Mouse (Mus musculus): ENCODE results near the gene Fcho1. TPM values are rescaled to one million over a fixed set of nuclear protein-coding genes. Genes with fewer than 3 reads are reported as not detected.

Fcho1 gene
- total RNA-seq, 2 experiments from 2014 or later = 8.4 to 9.8 TPM

- no peak for DNase-seq (ENCODE audit: low spot score in 2 of 2)
These were observed 39.9 kb downstream of the Fcho1 start for GRCm38 (mm10) chr8:71685573-71685972.

- DNase-seq (ENCODE audit: low spot score in 2 of 2) = no peak
These were observed 40.8 kb downstream of the Fcho1 start for GRCm38 (mm10) chr8:71684701-71685100.

GRCm38 (mm10) chr8:71682832-71683231 lies 42.7 kb downstream of the Fcho1 start:
- no peak for DNase-seq (ENCODE audit: low spot score in 2 of 2)

DNA sequence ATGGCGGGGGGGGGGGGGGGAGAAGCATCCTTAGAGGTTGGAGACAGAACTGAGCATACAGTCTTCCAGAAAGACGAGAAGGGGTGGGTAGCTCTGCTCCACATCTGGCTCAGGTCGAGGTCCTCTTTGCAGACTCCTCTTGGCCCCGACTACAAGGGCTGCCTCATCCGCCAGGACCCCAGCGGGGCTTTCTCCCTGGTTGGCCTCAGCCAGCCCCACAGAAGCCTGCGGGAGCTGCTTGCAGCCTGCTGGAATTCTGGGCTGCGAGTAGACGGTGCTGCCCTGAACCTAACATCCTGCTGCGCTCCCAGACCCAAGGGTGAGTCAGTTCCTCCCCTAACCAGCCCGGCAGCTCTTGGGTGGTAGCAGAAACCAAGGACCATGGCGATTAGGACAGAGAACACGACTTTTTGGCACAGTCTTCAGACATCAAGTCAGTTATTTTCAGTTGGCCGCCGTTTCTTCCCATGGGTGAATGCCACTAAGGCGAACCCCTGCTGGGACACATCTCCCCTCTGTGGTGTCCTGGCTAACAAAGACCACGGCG lies 44.1 kb downstream of the Fcho1 start:
- no peak for DNase-seq (ENCODE audit: low spot score in 2 of 2)

DNA sequence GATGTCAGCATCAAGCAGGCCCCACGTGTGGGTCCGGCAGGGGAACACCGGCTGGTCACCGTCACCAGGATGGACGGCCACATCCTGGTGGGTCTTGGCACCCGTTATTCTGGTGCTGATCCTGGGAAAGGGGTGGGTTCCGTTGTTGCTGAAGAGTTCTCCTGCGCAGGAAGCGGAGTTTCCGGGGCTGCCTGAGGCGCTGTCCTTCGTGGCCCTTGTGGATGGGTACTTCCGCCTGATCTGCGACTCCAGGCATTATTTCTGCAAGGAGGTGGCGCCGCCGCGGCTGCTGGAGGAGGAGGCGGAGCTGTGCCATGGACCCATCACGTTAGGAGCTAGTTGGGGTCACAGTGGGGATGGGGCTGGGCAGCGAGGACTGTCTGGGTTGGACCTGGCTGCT lies 45.0 kb downstream of the Fcho1 start:
- no peak for DNase-seq (ENCODE audit: low spot score in 2 of 2)

DNA sequence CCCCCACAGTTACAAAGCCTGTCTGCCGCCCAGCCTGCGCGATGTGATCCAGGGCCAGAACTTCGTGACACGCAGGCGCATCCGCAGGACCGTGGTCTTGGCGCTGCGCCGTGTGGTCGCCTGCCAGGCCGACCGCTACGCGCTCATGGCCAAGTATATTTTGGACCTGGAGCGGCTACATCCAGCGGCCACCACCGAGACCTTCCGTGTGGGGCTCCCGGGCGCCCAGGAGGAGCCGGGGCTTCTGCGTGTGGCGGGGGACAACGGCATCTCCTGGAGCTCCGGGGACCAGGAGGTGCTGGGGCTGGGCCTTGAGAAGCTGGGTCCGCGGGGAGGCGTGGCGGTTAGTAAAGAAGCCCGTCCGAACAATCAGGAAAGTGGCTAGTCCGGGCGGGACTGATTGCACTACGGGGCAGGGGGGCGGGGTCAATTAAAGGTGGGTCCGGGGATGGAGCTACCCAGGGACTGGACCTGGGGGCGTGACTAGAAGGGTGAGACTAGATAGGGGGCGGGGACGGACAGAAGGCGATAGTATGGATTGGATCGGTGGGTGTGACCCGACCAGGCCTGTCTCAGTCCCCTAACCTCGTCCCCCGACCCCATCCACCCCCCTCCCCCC lies 45.9 kb downstream of the Fcho1 start:
- no peak for DNase-seq (ENCODE audit: low spot score in 2 of 2)

GRCm38 (mm10) chr8:71679116-71679515 lies 46.4 kb downstream of the Fcho1 start:
- DNase-seq (ENCODE audit: low spot score in 2 of 2) = no peak

DNA sequence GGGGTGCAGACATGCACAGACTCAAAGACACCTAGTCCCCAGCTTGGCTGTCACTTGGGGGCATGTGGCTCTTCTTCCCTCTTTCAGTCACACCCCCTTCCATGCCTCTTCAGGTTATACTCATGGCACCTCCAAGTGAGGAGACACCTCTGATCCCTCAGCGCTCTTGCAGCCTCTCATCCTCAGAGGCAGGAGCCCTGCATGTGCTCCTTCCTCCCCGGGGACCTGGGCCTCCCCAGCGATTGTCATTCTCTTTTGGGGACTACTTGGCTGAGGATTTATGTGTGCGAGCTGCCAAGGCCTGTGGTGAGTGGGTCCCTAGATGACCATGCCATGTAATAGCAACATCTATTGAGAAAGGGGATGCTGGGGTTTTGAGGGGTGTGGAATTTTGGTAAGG lies 47.3 kb downstream of the Fcho1 start:
- DNase-seq (ENCODE audit: low spot score in 2 of 2) = no peak

DNA sequence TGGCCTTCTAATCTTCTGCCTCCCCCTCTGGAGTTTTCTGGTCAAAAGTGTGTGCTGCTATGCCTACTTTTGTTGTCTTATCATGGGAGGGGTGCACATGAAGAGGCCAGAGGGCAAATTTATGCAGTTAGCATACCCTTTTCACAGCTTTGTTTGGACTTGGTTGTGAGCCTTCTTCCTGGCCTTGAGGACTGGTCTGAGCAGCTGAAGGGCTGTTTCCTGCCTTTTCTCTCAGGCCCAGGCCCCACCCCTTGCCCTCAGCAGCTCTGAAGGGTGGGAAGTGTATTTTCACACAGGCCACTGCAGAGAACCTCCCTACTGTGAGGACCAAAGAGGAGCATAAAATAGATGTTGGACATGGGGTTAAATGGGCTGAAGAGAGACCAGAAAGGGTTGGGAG lies 48.0 kb downstream of the Fcho1 start:
- DNase-seq (ENCODE audit: low spot score in 2 of 2) = no peak

- no peak for DNase-seq (ENCODE audit: low spot score in 2 of 2)
These were observed 48.7 kb downstream of the Fcho1 start for GRCm38 (mm10) chr8:71676803-71677202.

GRCm38 (mm10) chr8:71676020-71676741 lies 49.3 kb downstream of the Fcho1 start, which contains the start of gene Jak3:
TSS of gene Jak3 (plus strand) at chr8:71676296.
- DNase-seq (ENCODE audit: low spot score in 2 of 2) = peak in 1 of 2 experiments; percentile 54

DNA sequence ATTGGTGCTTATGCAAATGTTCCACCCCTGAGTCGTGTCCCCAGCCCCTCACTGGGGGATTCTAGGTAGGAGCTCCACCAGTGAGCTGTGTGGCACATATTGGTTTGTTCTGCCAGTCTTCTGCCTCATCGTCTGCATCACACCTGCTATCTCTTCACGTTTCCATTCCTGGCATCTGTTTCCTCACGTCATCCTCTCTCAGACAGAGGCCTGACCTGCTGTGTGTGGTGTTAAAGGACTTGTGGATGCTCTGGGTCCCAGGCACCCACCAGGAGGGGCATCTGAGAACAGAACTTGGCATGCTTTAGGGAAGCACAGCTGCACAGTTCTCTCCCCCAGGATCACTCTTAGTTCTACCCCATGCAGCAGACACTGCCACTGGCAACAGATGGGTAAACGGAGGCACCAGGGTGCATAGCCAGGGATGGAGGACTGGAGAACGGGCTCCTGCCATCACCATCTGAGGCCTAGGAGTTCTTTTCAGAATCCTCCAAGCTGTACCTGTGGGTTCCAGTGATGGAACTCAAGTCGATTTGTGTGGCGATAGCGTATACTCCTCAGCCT lies 50.0 kb downstream of the Fcho1 start:
- no peak for DNase-seq (ENCODE audit: low spot score in 2 of 2)

GRCm38 (mm10) chr8:71674071-71674470 lies 51.4 kb downstream of the Fcho1 start:
- no peak for DNase-seq (ENCODE audit: low spot score in 2 of 2)

- no peak for DNase-seq (ENCODE audit: low spot score in 2 of 2)
These were observed 53.3 kb downstream of the Fcho1 start for GRCm38 (mm10) chr8:71672168-71672735.

- peak; percentile 81 to 90 for DNase-seq (ENCODE audit: low spot score in 2 of 2)
These were observed 54.0 kb downstream of the Fcho1 start, which contains the start of gene Unc13a for GRCm38 (mm10) chr8:71671549-71671965. TSS of gene Unc13a (minus strand) at chr8:71671757.

GRCm38 (mm10) chr8:71670621-71671548 lies 54.6 kb downstream of the Fcho1 start:
- DNase-seq (ENCODE audit: low spot score in 2 of 2) = no peak

DNA sequence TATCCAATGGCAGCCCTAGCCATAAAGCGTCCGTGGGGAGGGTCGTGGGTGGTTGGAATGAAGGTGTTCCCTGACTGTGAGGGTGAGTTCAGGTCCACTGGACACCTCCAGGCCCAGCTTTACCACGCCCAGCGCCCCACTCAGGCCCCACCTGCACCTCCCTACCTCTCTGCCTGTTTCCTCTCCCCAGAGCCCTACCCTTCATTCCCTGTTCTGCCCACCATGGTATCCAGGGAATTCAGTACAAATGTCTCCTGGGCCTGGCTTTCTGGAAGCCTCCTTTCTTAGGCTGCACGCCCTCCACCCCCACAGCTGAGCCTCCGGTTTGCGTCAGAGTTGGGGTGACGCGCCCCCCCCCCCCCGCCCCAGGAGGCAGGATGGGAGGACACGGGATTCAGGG lies 55.3 kb downstream of the Fcho1 start:
- no peak for DNase-seq (ENCODE audit: low spot score in 2 of 2)

DNA sequence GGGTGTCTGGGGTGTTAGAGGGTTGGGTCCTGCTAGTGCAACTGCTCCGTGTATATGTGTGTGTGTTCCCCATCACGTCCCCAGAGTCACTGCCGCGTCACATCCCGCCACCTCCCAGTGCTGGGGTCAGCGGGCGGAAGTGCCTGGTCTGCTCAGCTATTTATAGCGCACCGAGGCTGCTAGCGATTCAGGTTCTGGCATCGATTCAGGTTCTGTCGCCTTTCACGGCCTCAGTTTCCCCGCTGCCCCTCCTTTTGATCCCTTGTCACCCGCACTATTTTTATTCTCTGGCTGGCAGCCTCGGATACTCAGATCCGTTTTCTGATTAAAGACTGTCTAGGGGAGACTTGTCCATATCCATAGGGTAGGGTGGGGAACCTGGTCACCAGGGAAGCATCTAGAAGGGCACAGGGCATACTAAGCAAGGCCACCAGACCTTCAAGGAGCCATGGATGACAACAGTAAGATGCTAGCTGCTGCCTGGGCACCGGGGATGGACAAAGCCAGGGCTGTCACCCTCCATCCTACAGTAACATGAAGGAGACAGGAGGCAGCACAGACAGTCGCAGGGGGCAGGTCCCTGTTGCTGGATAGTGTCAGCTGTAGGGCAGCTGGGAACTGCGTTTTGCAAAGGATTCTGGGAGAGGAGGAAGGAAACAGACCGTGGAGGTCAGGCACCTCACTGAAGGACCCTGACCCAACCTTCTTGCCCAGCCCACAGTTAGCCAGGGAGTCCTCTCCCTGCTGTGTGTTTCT lies 57.1 kb downstream of the Fcho1 start:
- DNase-seq (ENCODE audit: low spot score in 2 of 2) = no peak

DNA sequence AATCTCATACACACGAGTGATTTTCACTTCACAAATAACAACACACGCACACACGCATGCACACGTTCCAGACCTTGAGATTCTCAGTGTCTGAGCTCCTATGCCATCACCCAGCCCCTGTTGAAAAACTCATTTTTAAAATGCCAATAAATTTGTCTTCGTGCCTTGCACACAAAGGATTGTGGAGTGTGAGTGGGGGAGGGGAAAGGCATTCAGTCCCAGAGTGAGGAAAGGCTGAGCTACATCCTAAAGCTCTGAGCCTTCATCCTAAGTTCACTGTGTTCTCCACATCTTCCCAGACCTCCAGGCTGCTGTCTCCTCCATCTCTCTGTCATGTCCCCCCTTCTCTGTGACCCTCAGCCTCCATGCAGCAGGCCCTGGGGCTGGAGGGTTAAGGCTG lies 58.3 kb downstream of the Fcho1 start:
- DNase-seq (ENCODE audit: low spot score in 2 of 2) = no peak

GRCm38 (mm10) chr8:71666855-71667254 lies 58.7 kb downstream of the Fcho1 start:
- DNase-seq (ENCODE audit: low spot score in 2 of 2) = no peak

All from adrenal gland, postnatal 4 days (tissue).